Mouse (Mus musculus) erythroblast, adult 5-6 weeks (primary cell): ENCODE results near the gene Dnah12. TPM values are rescaled to one million over a fixed set of nuclear protein-coding genes. Genes with fewer than 3 reads are reported as not detected.

Experiments
- total RNA-seq, 2 experiments: library from RNA; stranded (forward) in 1 of 2; stranded (reverse) in 1 of 2; fragments of 150-400 nt in 1 of 2; fragments of 200-764, 138-1000 nt in 1 of 2; gene quantifications; 2 replicates each; pipeline versions ENCODE4 v1.2.3 to v1.2.4; 2015 to 2017; ENCODE audit warnings: low replicate concordance in 2 of 2

Gene Dnah12
- total RNA-seq, 2 experiments from 2014 or later: 0.38 to 1.0 TPM

Other genes with a start within 250 kb of the Dnah12 start
- 22.1 and 33.0 TPM in 2 replicates for gene Slmap, start 158.3 kb upstream of the Dnah12 start, total RNA-seq (2015; ENCODE audit: low replicate concordance)
- 27.9 and 42.7 TPM in 2 replicates for gene Slmap, start 158.3 kb upstream of the Dnah12 start, total RNA-seq (2017; ENCODE audit: low replicate concordance)
- gene Dennd6a, start 119.4 kb upstream of the Dnah12 start, total RNA-seq (2015; ENCODE audit: low replicate concordance): 6.9 and 7.3 TPM in 2 replicates
- gene Dennd6a, start 119.4 kb upstream of the Dnah12 start, total RNA-seq (2017; ENCODE audit: low replicate concordance): 4.7 and 11.6 TPM in 2 replicates
- 66.7 and 100 TPM in 2 replicates for gene Arf4, start 55.2 kb upstream of the Dnah12 start, total RNA-seq (2015; ENCODE audit: low replicate concordance)
- gene Arf4, start 55.2 kb upstream of the Dnah12 start, total RNA-seq (2017; ENCODE audit: low replicate concordance): 10.5 and 37.7 TPM in 2 replicates
- gene Pde12, start 23.4 kb upstream of the Dnah12 start, total RNA-seq (2015; ENCODE audit: low replicate concordance): 2.5 and 4.0 TPM in 2 replicates
- gene Pde12, start 23.4 kb upstream of the Dnah12 start, total RNA-seq (2017; ENCODE audit: low replicate concordance): 3.1 and 3.7 TPM in 2 replicates
- gene Asb14, start 201.3 kb downstream of the Dnah12 start, total RNA-seq (2015; ENCODE audit: low replicate concordance): not detected in 2 replicates
- not detected in 2 replicates for gene Asb14, start 201.3 kb downstream of the Dnah12 start, total RNA-seq (2017; ENCODE audit: low replicate concordance)